Mouse (Mus musculus) retina, postnatal 1 day (tissue): ENCODE data around the gene Gm3252.
"Not testable (repeated sequence)": the region's sequence is repeated elsewhere in the genome, so short reads cannot be mapped to it uniquely, and the experiment has no call there.

Experiments
- DNase-seq: peaks from one replicate; pipeline ENCODE4 v3.0.0-alpha.2; 2012

Gene Gm3252

GRCm38 (mm10) chr14:4726038-4726880 lies at the start of gene Gm3252:
Gene Gm3252, plus strand, starts transcription at chr14:4726775.
- DNase-seq: peak; percentile 3

GRCm38 (mm10) chr14:4708938-4709337 lies 17.6 kb upstream of the Gm3252 start, which contains the start of gene Gm7876:
Gene Gm7876, plus strand, starts transcription at chr14:4709238.
- not testable (repeated sequence) for DNase-seq

GRCm38 (mm10) chr14:4776037-4776436 lies 49.5 kb downstream of the Gm3252 start, which contains the start of gene Gm9602:
Gene Gm9602, plus strand, starts transcription at chr14:4776337.
- DNase-seq: not testable (repeated sequence)
